Mouse (Mus musculus) brain, embryonic 14.5 days (tissue): Measurements from ENCODE around the gene Tssk1.

ENCODE experiments used
- CTCF ChIP-seq: fragments of 200-500 bp; IDR thresholded peaks from 2 replicates; pipeline ENCODE4 v1.5.1; 2012; ENCODE audit warnings: inconsistent platforms, mild to moderate bottlenecking, moderate library complexity, borderline replicate concordance; ENCODE audit not compliant: insufficient read depth, insufficient read length; ENCODE audit errors: extremely low read depth
- POLR2A ChIP-seq: fragments of 200-500 bp; IDR thresholded peaks from 2 replicates; pipeline ENCODE4 v1.6.1; 2012; ENCODE audit warnings: mild to moderate bottlenecking, inconsistent platforms, borderline replicate concordance; ENCODE audit not compliant: poor library complexity, insufficient read depth, insufficient read length, severe bottlenecking; ENCODE audit errors: extremely low read depth

GRCm38 (mm10) chr16:17889689-17890341 lies 4.2 kb upstream of the Tssk1 start:
- TF ChIP-seq CTCF (no peak), POLR2A (no peak)
